Mouse (Mus musculus) left cerebral cortex, postnatal 36 days (tissue): ENCODE measurements around the gene Akt3. TPM values are rescaled to one million over a fixed set of nuclear protein-coding genes. Genes with fewer than 3 reads are reported as not detected.

Experiments
- DNase-seq, 2 experiments: peaks; one replicate each; pipeline ENCODE4 v3.0.0; 2021 to 2022; ENCODE audit warnings: low spot score in 2 of 2, mixed read lengths in 1 of 2
- intact Hi-C: fragments of 180-260 bp; cut with DNase I; formaldehyde crosslinking; loops from one replicate; pipeline ENCODE4 v1.15.1; 2025
- total RNA-seq, 2 experiments: library from RNA; stranded (reverse); gene quantifications; 2 replicates each; pipeline ENCODE4 v1.2.3; 2021

The Akt3 gene
- total RNA-seq, 2 experiments from 2014 or later: 215 to 242 TPM

DNA sequence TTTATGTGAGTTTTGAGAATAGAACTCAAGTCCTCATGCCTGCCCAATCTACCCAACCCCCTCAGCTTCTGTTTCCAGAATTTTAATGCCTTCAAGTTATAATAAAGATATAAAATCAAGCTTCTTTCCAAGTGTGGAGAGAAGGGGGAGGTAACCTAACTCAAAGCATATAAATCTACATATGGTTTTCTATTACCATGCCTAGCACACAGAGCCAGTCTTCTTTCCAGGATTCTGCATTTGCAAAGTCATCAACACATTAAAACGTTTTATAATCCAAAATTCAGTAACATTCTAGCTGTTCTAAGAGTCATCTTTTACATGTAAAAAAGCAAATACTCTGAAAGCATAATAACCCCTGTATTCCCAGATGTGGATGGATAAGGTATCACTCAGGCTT lies 63.7 kb downstream of the Akt3 start:
- no peak for DNase-seq
- intact Hi-C loops: loop anchor here (5.0 kb wide), 1 partner anchor 248 kb away; the partner anchor contains the start of gene Zbtb18

GRCm38 (mm10) chr1:177191623-177192022 lies 66.4 kb downstream of the Akt3 start:
- intact Hi-C loops: loop anchor here (5.0 kb wide), 1 partner anchor 251 kb away; the partner anchor contains the start of gene Zbtb18
- no peak for DNase-seq

GRCm38 (mm10) chr1:177190358-177190757 lies 67.6 kb downstream of the Akt3 start:
- intact Hi-C loops: loop anchor here (5.0 kb wide), 1 partner anchor 252 kb away; the partner anchor contains the start of gene Zbtb18
- DNase-seq: no peak

- no peak for DNase-seq
- intact Hi-C loops: loop anchor here (5.0 kb wide), 1 partner anchor 311 kb away; no protein-coding TSS in a partner anchor
These were observed 69.3 kb downstream of the Akt3 start for GRCm38 (mm10) chr1:177188708-177189107.

GRCm38 (mm10) chr1:177186751-177187150 lies 71.3 kb downstream of the Akt3 start:
- no peak for DNase-seq
- intact Hi-C loops: loop anchor here (5.0 kb wide), 1 partner anchor 309 kb away; no protein-coding TSS in a partner anchor

- no peak for DNase-seq
- intact Hi-C loops: no loop called here
These were observed 78.4 kb downstream of the Akt3 start for GRCm38 (mm10) chr1:177179635-177180034.

DNA sequence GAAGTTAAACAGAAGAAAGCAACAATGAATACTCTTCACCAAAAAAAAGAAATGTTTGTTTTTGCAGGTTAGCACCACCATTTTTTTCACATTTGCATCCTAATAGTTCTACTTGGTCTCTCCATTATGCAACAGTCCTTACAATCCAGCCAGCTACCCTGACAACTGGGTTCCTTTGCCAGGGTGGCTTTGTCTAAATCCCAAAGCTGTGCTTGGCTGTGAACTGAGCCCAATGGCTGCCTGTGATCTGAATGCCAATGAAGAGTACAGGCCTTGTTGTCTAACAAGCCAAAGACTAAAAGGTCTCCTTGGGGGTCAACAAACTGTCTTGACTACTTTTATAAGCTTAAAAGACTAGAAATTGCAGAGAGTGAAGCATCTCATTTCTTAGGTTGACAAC lies 82.6 kb downstream of the Akt3 start:
- intact Hi-C loops: no loop called here
- DNase-seq: peak in 1 of 2 experiments; percentile 36

DNA sequence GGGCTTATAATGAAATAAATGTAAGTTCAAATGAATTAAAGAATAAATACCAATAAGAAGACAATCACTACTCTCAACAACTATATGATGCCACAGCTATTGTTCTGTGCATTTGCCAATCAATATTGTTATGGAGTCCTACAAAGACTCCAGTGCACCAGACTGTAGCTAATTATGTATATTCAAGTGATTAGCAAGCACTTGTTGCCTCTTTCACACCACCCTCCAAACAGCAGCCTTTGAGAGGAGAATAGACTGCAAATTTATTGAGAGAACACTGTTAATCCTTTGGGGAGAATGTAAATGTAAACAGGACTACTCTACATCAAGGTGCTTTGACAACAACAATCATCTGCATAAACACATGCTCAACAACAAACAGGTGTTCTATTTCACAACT lies 86.7 kb downstream of the Akt3 start:
- no peak for DNase-seq
- intact Hi-C loops: no loop called here

GRCm38 (mm10) chr1:177165789-177166188 lies 92.2 kb downstream of the Akt3 start:
- no peak for DNase-seq
- intact Hi-C loops: no loop called here

DNA sequence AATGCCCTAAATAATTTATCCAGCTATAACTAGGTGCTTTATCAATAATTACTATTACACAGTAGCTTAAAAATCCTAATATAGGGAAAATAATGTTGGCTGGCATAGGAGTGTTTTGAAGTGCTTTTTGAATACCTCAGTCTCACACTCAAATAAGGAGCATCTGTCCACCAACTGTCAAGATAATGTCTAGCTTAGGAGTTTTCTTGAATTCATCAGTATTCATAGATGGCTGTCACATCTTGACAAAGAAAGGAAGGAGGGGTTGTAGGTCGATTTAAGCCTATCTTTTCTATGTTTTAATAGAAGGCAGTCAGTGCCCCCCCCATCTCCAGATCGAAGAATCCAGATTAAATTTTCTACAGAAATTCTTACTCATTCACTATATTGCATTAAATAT lies 92.7 kb downstream of the Akt3 start:
- intact Hi-C loops: no loop called here
- DNase-seq: no peak

GRCm38 (mm10) chr1:177150344-177151021 lies 107.5 kb downstream of the Akt3 start:
- intact Hi-C loops: no loop called here
- no peak for DNase-seq

DNA sequence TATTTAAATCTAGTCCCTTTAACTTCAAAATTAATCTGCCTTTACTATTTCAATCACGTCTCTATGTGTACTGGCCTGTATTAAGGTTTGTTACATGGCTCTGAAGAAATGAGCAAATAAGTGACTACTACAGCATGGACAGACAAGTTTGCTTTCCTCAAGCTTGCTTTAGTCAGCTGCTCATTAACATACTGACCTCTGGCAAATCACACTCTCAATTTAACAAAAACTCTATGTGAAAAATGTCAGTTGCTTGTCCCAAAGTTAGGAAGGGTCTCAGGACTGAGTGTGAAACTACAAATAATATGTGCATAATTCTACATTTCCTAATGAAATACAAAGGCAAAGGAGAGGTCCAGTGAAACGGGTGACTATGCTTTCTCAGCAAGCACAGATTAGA lies 109.3 kb downstream of the Akt3 start:
- no peak for DNase-seq
- intact Hi-C loops: no loop called here

DNA sequence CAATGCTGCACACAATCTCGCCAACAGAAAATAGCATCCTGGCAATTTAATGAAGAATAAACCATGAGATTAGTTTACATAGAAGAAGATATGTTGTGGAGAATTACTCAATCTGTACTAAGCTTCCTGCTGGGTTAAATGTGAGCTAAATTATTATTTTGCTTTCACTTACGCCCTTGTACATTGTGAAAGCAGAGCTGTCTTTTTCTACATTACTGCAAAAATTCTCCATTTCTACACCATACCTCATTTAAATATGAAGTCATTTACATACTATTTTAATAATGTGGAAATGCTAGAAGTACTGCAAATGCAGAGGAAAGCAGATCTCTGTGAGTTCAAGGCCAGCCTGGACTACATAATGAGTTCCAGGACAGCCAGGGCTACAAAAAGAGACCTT lies 116.5 kb downstream of the Akt3 start:
- no peak for DNase-seq
- intact Hi-C loops: no loop called here

- intact Hi-C loops: no loop called here
- DNase-seq: no peak
These were observed 118.4 kb downstream of the Akt3 start for GRCm38 (mm10) chr1:177139652-177140051.

GRCm38 (mm10) chr1:177131458-177131857 lies 126.5 kb downstream of the Akt3 start:
- DNase-seq: no peak
- intact Hi-C loops: no loop called here

GRCm38 (mm10) chr1:177126674-177127073 lies 131.3 kb downstream of the Akt3 start:
- DNase-seq: peak in 1 of 2 experiments; percentile 26
- intact Hi-C loops: no loop called here

DNA sequence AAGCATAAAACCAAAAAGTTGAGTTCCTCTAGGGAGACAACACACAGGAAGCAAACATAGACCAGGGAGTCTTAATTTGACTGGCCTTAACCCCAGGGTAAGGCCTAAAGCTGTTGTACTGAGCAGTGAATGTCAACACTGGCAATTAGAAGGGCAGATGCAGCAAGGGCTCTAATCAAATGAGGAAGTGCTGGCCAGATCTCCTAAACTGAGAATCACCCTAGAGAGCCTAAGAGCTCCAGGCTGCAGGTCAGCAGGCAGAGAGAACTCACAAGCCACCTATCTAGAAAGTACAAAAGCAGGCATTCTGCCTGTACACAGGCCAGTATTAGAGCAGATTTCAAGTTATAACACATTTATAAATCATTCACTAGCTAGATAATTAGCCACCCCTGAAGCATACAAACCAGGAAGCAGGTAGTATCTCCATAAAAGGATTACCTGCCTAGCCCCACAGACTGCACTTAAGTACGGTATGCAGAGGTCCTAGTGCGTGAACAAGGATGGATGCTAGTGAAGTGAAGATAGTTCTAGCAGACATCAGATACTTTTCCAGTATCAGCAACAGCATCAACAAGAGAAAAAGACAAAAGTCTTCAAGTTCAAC lies 147.2 kb downstream of the Akt3 start:
- no peak for DNase-seq
- intact Hi-C loops: no loop called here

DNA sequence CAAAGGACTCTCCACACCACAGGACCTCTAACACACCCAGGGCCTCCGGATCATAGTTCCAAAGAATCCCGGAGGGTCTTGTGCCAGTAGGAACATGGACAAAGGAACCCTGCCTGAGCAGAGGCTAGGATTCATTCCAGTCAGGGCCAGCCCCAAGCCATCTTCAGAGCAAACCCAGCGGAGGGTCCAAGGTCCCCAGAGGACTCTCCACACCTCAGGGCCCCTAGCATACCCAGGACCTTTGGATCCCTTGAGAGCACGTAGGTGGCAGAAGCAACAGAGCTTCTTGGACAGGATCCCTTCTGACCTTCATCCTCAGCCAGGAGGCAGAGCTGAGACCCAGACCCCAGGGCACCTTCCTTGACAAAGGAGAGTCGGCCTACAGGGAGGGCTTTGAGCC lies 167.5 kb downstream of the Akt3 start:
- no peak for DNase-seq
- intact Hi-C loops: no loop called here

DNA sequence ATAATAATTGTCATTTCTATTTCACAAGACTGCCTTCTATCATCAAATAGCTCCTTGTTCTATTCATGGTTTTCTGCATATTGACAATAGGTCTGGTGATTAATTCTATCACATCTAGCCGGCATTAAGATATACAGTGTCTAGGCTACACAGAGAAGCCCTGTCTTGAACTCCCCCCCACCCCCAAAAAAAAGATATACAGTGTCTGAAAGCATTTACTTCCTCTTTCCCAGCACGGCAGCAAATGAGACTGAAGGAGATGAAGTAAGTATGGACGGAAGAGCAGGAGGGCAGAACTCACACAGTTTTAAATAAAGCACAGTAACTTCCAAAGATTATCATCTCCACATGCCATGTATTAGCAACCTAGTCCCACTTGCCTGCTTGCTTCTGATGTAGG lies 168.5 kb downstream of the Akt3 start:
- intact Hi-C loops: no loop called here
- no peak for DNase-seq

DNA sequence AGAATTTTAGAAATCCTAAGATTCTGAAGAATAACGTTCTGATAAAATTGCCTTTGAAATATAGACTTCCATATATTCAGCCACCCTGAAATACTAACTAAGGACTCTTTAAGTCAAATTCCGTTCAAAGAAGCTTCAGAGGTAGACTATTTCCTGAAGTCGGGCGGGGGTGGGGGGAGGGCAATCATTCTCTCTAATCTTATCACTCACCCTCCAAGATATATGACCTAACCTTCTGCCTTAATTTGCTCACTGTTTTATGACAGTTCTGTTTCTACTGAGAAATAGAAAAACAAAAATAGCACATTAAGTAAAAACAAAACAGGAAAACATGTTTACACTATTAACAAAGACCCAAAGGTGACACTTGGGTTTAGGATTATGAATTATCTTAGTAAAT lies 169.0 kb downstream of the Akt3 start:
- intact Hi-C loops: no loop called here
- no peak for DNase-seq

GRCm38 (mm10) chr1:177081957-177082645 lies 175.9 kb downstream of the Akt3 start:
- DNase-seq: no peak
- intact Hi-C loops: no loop called here
